Mouse (Mus musculus) frontal cortex, adult 2 months (tissue): ENCODE data around the gene Smc1b. TPM values are rescaled to one million over a fixed set of nuclear protein-coding genes. Genes with fewer than 3 reads are reported as not detected.
A peak's percentile ranks its signal among the peaks of the same experiment; 100 is the strongest.
"Not testable (repeated sequence)": the region's sequence is repeated elsewhere in the genome, so short reads cannot be mapped to it uniquely, and the experiment has no call there.

Experiments used
- DNase-seq, 2 experiments: peaks; one replicate each; pipeline ENCODE4 v3.0.0; 2022; ENCODE audit warnings: low spot score in 1 of 2; ENCODE audit errors: extremely low spot score in 1 of 2
- polyA plus RNA-seq: library from polyadenylated mRNA; depleted of rRNA; stranded (reverse); fragments of >200 nt; gene quantifications from 2 replicates; pipeline ENCODE4 v1.2.3, GENCODE M21; 2012; rRNA removed

The Smc1b gene
- polyA plus RNA-seq, 1 experiment = 0.04 TPM

DNA sequence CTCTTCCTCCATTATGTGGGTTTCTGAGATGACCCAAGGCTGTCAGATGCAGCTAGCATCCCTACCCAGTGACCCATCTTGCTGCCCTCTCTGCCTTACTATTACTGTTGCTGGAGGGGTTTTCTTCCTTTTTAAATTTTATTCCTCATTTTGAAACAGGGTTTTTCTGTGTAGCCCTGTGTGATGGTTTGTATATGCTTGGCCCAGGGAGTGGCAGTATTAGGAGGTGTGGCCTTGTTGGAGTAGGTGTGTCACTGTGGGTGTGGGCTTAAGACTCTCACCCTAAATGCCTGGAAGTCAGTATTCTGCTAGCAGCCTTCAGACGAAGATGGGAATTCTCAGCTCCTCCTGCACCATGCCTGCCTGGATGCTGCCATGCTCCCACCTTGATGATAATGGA is 103.1 kb downstream of the Smc1b start, which contains the start of gene Fam118a:
Fam118a (plus strand) TSS at position 301 of the 400 bp plus-strand sequence.
- DNase-seq = not testable (repeated sequence)

DNA sequence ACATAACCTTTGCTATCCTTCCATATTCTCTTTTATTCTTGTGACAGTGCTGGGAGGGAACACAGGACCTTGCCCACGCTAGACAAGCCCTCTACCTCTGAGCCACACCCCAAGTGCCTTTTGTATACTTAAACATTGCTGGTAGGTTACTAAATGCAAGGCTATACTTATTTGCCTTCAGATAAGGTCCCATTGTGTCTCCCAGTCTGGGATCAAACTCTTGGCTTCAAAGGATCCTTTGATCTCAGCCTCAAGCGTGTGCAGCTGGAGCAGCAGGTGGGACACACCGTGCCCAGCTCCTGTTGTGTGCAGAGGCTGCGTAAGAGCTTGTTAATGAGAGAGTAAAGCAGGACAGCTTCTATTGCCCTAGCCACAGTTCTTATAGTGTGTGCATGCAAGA is 104.0 kb downstream of the Smc1b start:
- DNase-seq = no peak

GRCm38 (mm10) chr15:85026197-85026596 is 105.6 kb downstream of the Smc1b start:
- DNase-seq = no peak

- no peak for DNase-seq
Measured at GRCm38 (mm10) chr15:85022211-85022610, 109.6 kb downstream of the Smc1b start.

DNA sequence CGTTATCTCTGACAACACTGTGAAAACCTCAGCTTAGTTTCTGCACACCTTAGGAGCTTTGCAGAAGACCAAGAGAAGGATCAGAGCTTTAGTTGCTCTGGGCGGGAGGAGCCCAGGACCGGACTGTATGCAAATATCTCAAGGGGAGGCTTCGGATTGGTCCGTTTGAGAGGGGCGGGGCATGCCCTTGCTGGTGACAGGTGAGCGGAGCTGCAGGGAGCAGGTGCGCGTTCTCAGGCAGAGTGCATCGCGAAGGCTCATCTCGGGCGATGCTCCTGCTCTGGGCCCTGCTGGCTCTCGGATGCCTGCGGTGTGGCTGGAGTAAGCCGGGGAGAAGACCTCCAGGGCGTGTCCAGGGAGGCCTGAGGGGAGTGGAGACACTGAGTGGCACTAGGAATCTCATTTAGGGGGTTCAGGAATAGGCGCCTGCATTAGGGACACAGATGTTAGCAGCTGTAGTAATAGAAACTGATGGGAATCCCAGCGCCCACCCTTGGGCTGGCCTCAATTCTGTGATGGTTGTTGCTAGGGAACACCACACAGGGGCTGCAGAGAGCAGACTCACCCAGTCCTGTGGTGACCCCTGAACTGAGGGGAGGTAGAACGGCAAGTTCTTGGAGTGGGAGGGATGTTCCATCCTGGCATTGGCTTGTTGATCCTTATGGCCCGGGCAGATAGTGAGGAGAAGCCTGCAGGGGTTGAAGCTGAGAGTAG is 114.7 kb downstream of the Smc1b start, which contains the start of gene Upk3a:
Upk3a (plus strand) TSS at position 191 of the 714 bp plus-strand sequence.
- DNase-seq = no peak

DNA sequence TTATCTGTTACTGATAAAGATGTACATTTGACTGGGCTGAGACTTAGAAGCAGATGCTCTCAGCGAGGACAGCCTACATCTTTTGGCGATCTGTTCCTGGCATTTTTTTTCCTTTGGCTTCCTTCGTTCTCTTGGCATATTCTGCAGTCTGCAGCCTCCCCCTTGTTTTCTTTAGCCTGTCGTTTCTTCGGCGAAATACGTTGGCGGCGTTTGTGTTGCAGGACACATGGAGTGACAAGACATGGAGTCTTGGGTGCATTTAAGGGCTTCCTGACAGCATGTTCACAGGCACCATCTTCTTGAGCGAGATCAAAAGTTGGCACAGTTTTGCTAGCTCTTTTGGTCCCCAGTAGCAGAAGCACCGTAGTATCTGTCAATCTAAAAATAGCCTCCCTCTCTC is 116.0 kb downstream of the Smc1b start:
- DNase-seq = peak; percentile 75 to 81

Other genes starting within 250 kb of the Smc1b start
- gene Gm29666, start 211.9 kb downstream of the Smc1b start, polyA plus RNA-seq = 2.2 and 2.5 TPM in 2 replicates
- 13.9 and 14.7 TPM in 2 replicates for gene Nup50, start 208.6 kb downstream of the Smc1b start, polyA plus RNA-seq
- gene 5031439G07Rik, start 143.4 kb downstream of the Smc1b start, polyA plus RNA-seq = 59.7 and 61.2 TPM in 2 replicates
- gene Upk3a, start 114.8 kb downstream of the Smc1b start, polyA plus RNA-seq = 0.27 and 0.34 TPM in 2 replicates
- 18.9 and 20.9 TPM in 2 replicates for gene Fam118a, start 103.0 kb downstream of the Smc1b start, polyA plus RNA-seq
- gene Ribc2, start 114 bp upstream of the Smc1b start, polyA plus RNA-seq = 0.29 and 0.58 TPM in 2 replicates
- 10.6 and 11.9 TPM in 2 replicates for gene Fbln1, start 74.0 kb upstream of the Smc1b start, polyA plus RNA-seq
- gene Atxn10, start 204.3 kb upstream of the Smc1b start, polyA plus RNA-seq = 254 and 281 TPM in 2 replicates